Mouse (Mus musculus) brown adipose tissue, adult 24 weeks (tissue): ENCODE data around the gene Srxn1. TPM values are rescaled to one million over a fixed set of nuclear protein-coding genes. Genes with fewer than 3 reads are reported as not detected.

Experiments used
- H3K27ac ChIP-seq: fragments of 200-500 bp; replicated peaks from 2 replicates; pipeline ENCODE4 v1.5.1; 2012; ENCODE audit warnings: low read depth, mild to moderate bottlenecking, low read length
- H3K4me1 ChIP-seq: fragments of 200-500 bp; 2 replicates; pipeline ENCODE4 v1.6.1; 2012; ENCODE audit warnings: low read length, mixed read lengths; ENCODE audit not compliant: control insufficient read depth, insufficient read depth, insufficient read length
- H3K4me3 ChIP-seq: fragments of 200-500 bp; 2 replicates; pipeline ENCODE4 v1.5.1; 2012; ENCODE audit warnings: low read depth, mild to moderate bottlenecking, low read length, moderate library complexity; ENCODE audit not compliant: insufficient read depth
- polyA plus RNA-seq: library from polyadenylated mRNA; stranded (reverse); fragments of >200 nt; gene quantifications from 2 replicates; pipeline ENCODE4 v1.2.4, GENCODE M21; 2012; ENCODE audit not compliant: missing spikeins, insufficient read depth, insufficient read length

Gene Srxn1
- polyA plus RNA-seq, 1 experiment: 39.3 TPM

DNA sequence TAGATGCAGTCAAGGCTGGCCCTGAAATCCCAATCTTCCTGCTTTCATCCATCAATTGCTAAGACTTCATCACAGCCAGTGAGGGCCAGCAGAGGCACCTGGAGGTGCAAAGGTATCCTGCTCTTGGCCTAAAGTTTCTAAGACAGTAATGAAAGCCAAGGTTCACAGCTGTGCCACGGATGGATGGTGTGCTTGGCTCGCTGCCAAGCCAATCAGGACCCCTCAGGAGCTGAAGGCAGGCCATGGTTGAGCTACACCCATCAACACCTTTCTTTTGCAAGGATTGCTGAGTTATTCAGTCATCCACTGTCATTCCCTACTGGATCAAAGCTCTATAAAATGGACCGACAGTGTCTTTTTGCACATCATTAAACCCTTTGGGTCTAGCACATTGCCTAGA is 5.8 kb upstream of the Srxn1 start:
- H3K4me1 ChIP-seq: no peaks in the 10 kb centered on the region
- H3K27ac ChIP-seq: no peak overlapping the region
- no peak overlapping the region for H3K4me3 ChIP-seq

- Histone ChIP-seq H3K4me3 (no peak overlapping the region), H3K4me1 (peaks cover 7% of the 10 kb centered on the region; the same call in 1 of the 2 replicates), H3K27ac (no peak overlapping the region)
These were observed 3.6 kb upstream of the Srxn1 start for GRCm38 (mm10) chr2:152101761-152102160.

DNA sequence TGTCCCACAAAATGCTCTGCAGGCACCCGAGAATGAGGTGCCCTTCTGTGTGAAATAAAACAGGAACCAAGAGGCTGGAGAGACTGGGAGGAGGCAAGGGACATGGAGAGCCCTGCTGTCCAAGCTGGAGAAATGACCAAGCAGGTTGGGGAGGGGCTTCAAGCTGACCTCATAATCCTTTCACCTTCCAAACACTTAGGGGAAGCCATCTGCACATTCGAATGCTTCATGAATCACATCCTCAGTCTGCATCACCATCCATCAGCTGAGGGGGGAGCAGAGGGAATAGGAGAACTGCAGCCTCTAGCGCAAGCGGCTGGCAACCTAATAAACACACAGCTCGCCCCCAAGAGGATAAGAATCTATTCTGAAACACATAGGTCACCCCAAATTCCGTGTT is 2.9 kb upstream of the Srxn1 start:
- no peak overlapping the region for H3K4me3 ChIP-seq
- H3K27ac ChIP-seq: no peak overlapping the region
- H3K4me1 ChIP-seq: peaks cover 7% of the 10 kb centered on the region; the same call in 1 of the 2 replicates

DNA sequence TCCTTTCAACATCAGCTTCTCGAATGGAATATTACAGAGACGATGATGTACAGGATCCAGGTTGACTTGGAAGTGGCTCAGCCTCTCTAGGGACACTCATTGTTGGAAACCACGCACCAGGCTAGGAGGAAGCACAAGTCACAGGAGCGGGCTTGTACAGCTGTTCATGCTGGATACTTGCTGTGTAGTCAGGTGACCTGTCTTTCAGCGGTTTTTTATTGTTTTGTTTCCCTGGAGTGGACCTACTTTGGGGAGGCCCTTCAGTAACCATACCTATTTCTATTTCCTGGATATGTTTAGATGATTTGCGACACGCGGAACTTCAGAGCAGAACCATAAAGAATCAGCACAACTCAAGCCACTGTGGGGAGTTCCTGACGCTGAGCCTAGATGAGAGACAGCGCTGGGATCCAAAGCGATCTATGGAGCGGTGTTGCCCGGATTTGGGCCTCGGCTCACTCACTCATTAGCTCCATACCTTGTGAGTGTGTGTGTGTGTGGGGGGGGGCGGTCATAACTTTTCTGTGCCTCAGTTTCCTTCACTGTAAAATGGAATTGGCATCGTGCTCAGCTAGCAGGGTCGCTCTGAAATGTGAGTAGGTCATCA is 502 bp upstream of the Srxn1 start:
- H3K4me1 ChIP-seq: peaks cover 7% of the 10 kb centered on the region; the same call in 1 of the 2 replicates
- H3K27ac ChIP-seq: peak overlapping the region; percentile 59
- peak overlapping the region; percentile 77 for H3K4me3 ChIP-seq

- H3K4me1 ChIP-seq: peaks cover 7% of the 10 kb centered on the region; the same call in 1 of the 2 replicates
- H3K27ac ChIP-seq: 0 out of 2 replicates have a peak overlapping the region, but pooled peaks have one; percentile 9
- peak overlapping the region; percentile 77 for H3K4me3 ChIP-seq
These were observed 894 bp downstream of the Srxn1 start for GRCm38 (mm10) chr2:152106225-152106595.

- Histone ChIP-seq H3K27ac (no peak overlapping the region), H3K4me3 (peak overlapping the region; percentile 77), H3K4me1 (peaks cover 7% of the 10 kb centered on the region; the same call in 1 of the 2 replicates)
These were observed 1.3 kb downstream of the Srxn1 start for GRCm38 (mm10) chr2:152106597-152106996.

DNA sequence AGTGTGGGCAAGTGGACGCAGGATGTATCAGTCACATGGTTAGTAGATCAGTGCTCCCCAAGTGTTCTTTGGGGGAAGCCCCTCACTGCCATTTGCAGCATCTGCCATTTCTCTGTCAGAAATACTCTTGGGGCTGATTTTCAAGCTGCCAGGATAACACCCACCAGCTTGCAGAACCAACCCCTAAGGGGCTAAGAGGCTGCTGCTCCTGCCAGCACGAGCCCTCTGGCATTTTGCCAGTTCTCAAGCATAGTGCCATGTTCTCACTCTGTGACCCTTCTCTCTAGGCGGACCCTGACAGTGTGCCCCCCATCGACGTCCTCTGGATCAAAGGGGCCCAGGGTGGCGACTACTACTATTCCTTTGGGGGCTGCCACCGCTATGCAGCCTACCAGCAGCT is 3.4 kb downstream of the Srxn1 start:
- Histone ChIP-seq H3K4me3 (no peak overlapping the region), H3K27ac (no peak overlapping the region), H3K4me1 (peaks cover 7% of the 10 kb centered on the region; the same call in 1 of the 2 replicates)

DNA sequence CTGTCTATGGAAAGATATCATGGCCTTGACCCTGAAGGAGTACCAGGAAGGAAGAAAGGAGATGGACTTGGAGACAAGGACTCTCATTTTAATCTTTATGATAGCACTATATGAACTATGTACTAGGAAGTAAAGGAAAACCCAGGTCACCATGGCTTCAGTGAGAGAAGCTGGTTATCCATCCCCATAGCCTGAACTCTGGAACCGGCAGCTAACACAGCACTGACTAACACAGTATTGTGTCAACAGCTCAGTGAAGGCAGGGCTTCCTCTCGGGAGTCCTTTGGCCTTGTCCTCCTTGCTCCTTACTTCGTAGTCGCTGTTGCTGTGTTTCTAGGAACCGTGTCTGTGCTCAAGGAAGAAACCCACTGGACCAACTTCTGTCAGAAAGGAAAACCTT is 4.1 kb downstream of the Srxn1 start:
- Histone ChIP-seq H3K4me3 (no peak overlapping the region), H3K4me1 (peaks cover 7% of the 10 kb centered on the region; the same call in 1 of the 2 replicates), H3K27ac (no peak overlapping the region)

- Histone ChIP-seq H3K4me3 (no peak overlapping the region), H3K4me1 (peaks cover 7% of the 10 kb centered on the region; the same call in 1 of the 2 replicates), H3K27ac (no peak overlapping the region)
These were observed 6.0 kb downstream of the Srxn1 start for GRCm38 (mm10) chr2:152111311-152111710.

DNA sequence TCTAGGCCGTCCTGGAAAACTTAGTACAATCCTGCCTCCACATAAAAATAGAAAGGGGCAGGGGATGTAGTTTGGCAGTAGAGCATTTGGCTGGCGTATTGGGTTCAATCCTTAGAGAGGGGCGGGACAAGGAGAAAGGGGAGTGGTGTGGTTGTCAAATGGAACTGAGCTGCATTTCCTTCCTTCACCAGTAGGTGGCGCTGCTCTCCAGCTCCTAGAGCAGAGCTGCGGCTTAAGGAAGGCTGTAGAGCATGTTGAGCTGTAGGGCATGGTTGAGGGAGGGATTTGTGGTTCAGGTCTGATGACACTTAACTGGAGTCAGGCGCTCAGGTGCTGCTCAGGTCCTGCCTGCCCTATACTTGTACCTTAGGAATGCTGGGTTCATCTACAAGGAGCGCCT is 6.6 kb downstream of the Srxn1 start:
- Histone ChIP-seq H3K4me1 (peaks cover 2% of the 10 kb centered on the region; the same call in 1 of the 2 replicates), H3K4me3 (no peak overlapping the region), H3K27ac (no peak overlapping the region)

DNA sequence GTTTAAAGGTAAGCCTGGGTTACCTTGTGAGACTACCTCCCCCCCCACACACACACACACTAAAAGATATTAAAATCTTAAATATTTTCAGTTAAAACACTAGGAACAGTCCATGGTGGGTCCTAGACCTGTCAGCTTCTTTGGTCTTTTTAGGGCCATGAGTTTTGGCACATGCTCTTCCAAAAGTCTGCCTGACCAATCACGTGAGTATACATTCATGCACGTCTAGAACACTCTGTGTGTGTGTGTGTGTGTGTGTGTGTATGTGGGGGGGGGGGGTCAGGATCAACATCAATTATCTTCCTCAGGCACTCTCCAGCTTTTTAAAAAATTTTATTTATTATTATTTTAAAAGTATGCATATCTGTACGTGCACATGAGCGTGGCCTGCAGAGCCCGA is 7.2 kb downstream of the Srxn1 start:
- Histone ChIP-seq H3K27ac (no peak overlapping the region), H3K4me3 (no peak overlapping the region), H3K4me1 (peaks cover 2% of the 10 kb centered on the region; the same call in 1 of the 2 replicates)

DNA sequence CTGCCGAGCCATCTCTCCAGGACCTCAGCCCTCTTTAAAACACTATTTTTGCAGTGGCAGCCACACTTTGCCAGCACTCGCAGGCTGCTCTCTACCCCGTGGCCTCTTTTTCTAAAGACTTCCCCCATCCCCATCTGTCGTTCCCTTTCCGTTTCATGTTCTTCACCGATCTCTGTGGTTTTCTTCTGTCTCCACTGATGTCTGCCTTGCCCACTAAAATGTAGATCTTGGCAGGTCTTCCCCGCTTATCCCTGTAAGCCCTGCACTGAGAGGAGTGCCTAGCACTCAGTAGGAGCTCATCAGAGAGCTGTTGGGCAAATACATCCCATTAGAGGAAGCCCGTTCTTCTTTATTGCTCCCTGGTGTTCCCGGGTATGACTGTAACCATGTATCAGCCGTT is 7.7 kb downstream of the Srxn1 start:
- Histone ChIP-seq H3K27ac (no peak overlapping the region), H3K4me1 (peaks cover 2% of the 10 kb centered on the region; the same call in 1 of the 2 replicates), H3K4me3 (no peak overlapping the region)

DNA sequence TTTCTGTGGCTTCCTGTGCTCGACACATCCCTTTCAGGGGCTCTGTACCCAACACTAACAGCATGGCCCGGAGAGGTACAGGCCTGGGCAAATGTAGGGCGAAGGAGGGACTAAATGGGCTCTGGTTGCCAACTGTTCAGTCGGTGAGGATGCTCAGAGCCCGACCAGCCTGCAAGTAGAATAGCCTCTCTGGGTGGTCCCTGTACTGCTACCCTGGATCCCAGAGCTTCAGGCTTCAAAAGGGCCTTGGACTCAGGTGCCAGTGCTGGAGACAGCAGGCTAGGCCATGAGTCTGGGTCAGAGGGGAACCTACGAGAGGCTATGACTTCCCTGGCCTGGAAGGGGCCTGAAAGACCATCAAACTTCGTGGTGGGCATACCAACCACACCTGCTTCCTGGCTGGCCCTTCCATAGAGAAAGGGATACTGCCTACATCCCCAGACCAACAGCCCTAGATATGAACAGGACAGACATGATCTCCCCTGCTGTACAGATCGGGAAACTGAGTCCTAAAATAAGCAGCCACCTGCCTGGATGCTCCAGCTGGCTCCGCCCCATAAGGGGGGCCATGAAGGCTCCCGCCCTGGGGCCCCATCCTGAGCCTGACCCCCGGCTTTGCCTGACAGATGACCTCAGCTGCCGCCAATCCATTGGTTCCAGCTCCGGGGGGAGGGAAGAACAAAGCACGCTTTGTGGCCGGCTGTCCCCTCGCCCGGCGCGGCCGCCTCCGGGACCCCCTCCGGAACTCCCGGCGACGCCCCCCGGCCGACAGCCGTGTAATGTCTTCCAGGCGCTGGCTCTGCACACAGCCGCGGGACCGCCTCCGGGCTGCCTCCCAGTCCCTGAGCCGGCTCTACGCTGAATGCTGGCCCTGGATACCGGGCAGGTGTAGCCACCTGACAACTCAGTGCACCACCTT is 9.0 kb downstream of the Srxn1 start:
- Histone ChIP-seq H3K4me1 (peaks cover 2% of the 10 kb centered on the region; the same call in 1 of the 2 replicates), H3K27ac (no peak overlapping the region), H3K4me3 (peak overlapping the region; percentile 9; the same call in 1 of the 2 replicates)

- no peak overlapping the region for H3K27ac ChIP-seq
- H3K4me1 ChIP-seq: peaks cover 2% of the 10 kb centered on the region; the same call in 1 of the 2 replicates
- no peak overlapping the region for H3K4me3 ChIP-seq
These were observed 12.4 kb downstream of the Srxn1 start for GRCm38 (mm10) chr2:152117694-152118093.

DNA sequence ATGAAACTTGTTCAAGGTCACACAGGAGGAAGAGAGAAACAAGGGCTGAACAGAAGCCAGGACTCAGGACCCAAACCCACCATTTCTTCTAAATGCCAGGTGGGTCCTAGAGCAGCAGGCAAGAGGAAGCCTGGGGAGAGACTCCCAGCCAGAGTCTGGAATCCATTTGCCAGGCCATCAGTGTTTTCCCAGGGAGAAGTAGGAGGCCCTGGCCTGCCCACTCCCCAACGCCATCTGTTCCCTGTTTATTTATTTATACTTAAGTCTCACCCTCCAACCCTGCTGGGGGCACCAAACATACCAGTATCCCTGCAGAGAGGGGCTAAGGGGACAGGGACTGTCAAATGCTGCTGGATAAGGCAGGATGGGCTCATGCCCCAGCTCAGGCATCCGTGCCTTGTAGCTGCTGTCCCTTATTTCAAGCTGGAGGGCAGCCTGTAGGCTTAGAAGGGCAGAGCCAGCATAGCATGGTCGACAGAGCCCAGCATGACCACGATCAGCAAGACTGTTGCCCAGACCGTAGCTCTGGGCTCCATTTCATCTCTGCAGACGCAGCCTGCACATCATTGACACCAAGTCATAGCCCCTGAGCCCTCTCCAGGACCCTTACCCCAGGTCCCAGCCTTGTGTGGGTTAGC is 14.0 kb downstream of the Srxn1 start:
- no peak overlapping the region for H3K4me3 ChIP-seq
- no peak overlapping the region for H3K27ac ChIP-seq
- H3K4me1 ChIP-seq: peaks cover 2% of the 10 kb centered on the region; the same call in 1 of the 2 replicates
